Mouse (Mus musculus) cerebellum, postnatal 14 days (tissue): ENCODE data around the gene Emc7.
A peak's percentile ranks its signal among the peaks of the same experiment; 100 is the strongest.

Source experiments
- DNase-seq, 2 experiments: peaks; one replicate each; pipeline ENCODE4 v3.0.0; 2021; ENCODE audit warnings: mixed read lengths in 2 of 2

Gene Emc7

DNA sequence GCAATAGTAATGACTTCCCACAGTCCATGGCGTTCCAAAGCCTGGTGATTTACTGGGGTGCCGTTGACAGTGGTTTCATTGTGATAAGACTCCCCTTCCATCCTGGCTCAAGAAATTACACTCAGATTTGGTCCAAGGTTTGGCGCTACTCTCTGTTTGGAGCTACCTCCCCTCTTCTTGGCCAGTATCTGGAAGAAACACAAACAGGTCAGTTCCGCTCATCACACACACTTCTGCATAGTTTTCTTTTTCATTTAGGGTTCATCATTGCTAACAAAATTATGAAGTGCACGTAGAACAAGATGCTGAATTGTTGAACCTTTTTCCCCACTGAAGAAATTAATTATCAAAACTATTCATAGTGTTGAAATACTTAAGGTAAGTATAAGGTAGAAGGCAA lies 25.9 kb downstream of the Emc7 start, which contains the start of gene Chrm5:
TSS of gene Chrm5 (minus strand) at position 101 of the 400 bp plus-strand sequence.
- DNase-seq: no peak

DNA sequence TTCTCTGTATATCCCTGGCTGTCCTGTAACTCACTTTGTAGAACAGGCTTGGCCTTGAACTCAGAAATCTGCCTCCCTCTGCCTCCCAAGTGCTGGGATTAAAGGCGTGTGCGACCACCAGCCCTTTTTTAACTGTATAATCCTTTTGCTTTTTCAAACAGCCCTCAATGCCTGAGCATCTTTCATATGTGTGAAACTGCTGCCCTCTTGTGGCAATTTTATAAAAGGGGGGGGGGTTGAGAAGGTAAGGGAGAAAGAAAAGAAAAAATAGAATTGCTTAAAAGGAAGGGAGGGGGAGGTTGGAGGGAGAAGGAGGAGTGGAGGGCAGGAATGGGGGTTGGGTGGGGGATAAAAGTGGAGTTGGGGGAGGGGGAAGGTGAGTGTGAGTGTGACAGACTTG lies 26.8 kb downstream of the Emc7 start:
- DNase-seq: peak; percentile 53 to 67

- no peak for DNase-seq
Measured at GRCm38 (mm10) chr2:112482533-112483333, 27.9 kb downstream of the Emc7 start.

- no peak for DNase-seq
Measured at GRCm38 (mm10) chr2:112483334-112483651, 28.5 kb downstream of the Emc7 start.

- DNase-seq: no peak
Measured at GRCm38 (mm10) chr2:112484886-112485285, 30.1 kb downstream of the Emc7 start.

DNA sequence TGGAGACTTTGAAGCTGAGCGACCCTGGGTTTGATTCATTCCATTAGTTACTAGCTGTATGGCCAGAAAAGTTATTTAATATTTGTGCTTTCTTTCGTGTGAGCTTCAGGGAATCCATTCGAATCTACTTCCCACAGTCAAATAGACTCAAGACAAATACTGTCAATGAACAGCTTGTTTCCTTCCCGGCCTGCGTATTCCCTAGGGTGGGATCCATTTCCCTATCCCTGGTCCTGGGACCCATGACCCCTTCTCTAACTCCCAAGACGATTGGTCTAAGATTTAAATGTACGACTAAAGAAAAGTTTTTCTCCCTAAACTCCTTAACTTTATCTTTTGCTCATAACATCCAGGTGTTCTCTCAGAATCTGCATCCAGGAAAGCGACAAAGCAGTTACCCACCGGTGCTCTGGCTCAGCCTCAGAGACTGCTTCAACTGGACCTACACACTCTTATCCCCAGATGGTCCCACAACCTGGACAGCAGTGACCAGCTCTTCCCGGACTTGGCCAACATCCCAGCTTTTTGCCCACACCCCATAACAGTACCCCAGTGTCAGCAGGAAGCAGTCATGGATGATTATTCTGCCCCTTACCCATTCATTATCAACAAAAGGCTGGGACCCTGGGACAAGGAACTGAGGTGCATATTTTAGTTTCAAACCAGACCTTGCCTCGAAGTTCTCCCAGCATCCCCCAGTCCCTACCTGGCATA lies 35.8 kb downstream of the Emc7 start:
- DNase-seq: no peak

DNA sequence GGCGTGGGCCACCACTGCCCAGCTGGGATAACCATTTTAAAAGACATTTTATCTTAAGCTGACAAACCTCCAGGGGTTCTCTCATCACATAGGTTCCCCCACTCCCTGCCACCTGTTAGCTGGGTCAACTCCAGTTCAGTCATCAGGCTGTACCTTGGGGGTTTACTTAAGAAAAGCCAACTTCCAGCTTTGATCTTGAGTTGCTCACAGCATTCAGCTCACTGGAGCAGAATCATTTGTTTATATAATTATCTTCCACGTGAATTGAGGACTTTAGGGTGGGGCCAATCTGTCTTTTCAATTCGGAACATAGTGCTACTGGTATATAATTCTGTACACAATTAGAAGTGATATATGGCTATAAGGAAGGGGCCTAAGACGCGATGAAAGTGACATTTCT lies 36.8 kb downstream of the Emc7 start:
- no peak for DNase-seq

DNA sequence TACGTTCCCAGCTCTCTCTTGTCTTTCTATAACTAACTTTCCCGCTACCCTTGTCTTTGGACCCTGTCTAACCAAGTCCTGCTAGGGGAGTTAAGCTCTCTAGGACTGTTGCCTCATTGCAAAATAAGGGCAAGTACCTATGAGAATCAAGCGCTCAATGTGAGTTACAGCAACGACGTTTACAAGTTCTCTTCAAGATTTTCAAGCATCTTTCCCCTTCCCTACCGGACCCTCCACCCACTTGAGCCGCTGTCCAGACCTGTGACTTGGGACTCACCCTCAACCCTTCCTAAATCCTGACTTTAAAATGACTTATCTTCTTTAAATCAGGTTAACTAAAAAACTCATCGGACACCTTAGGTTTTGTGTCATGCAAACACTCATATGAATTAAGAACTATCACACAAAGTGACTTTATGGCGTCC lies 37.6 kb downstream of the Emc7 start:
- DNase-seq: no peak

GRCm38 (mm10) chr2:112492856-112493538 lies 38.2 kb downstream of the Emc7 start, which contains the start of gene Aven:
Gene Aven (plus strand): TSS chr2:112492964.
- peak; percentile 88 to 92 for DNase-seq

DNA sequence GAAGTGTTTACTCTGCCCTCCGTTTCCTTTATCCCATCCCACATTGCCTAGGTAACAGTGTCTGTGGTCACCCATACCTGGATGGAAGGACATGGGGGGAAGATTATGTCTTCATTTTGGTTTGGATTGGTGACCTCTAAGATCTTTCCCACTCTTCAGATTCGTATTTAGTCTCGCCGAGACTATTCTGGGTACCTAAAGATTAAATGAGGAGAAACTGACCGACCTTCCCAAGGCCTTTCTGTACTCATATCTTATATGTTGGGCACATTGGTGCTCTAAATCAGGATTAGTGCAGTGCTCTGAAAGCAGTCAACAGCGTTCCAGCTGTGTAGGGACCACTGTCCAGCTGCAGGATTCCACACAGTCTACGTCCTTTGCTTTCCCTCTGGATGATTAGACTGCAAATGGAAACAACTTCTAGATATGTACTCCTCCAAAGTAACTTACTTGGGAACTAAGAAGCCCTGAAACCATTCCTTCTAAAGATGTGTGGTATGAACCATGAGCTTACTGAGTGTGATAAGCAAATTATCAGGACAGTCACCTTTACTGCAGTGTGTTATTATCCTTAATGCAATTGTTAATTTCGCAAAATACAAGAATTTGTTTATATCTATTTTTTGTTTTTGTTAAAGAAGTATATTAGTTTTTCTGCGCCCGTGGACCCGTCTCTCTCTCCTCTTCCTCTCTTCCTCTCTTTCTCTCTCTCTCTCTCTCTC lies 38.9 kb downstream of the Emc7 start:
- DNase-seq: no peak

- DNase-seq: no peak
Measured at GRCm38 (mm10) chr2:112497851-112498250, 43.1 kb downstream of the Emc7 start.

- peak; percentile 63 to 65 for DNase-seq
Measured at GRCm38 (mm10) chr2:112501209-112501608, 46.4 kb downstream of the Emc7 start.

DNA sequence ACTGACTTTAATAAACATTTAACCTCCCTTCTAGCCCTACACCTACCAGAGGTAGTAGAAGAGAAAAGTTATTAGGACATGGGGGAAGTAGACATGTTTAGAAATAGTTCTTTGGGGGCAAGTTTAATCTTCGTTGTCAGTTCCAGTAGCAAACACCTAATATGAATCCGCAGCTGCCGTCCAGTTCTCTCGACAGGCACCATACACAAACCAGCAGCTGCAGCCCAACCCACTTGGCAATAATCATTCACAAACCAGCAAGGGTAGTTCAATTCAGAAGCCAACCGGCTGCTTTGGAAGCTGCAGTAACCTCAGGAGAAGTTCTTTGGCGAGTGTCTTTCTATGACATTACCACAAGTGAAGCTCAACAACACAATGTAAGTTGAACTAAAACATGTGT lies 49.2 kb downstream of the Emc7 start:
- no peak for DNase-seq

DNA sequence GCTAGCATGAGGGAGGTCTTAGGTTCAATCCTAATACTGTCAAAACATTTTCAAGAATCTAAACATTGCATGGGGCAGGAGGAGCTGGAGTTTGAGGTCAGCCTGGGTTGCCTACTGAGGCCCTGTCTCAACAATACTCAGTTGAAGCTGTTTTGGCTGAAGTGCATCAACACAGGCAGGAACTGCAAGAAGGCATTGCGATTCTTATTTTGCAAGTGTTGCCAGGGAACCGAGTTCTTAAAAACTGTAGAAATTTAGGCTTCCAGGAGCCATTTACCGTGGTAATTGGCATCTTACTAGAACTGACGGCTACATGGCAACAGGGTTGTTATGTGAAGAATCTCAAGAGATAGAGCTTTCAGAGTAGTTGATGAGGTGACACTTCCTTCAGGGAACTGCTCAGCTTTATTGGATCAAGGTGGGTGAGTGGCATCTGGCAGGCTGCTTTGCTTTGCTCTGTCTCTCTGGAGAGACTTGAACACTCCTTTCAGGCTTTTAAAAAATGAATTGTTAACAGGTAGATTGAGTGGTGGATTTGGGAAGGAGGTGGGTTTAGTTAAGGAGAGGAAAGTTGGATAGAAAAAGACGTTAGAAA lies 52.1 kb downstream of the Emc7 start:
- no peak for DNase-seq

DNA sequence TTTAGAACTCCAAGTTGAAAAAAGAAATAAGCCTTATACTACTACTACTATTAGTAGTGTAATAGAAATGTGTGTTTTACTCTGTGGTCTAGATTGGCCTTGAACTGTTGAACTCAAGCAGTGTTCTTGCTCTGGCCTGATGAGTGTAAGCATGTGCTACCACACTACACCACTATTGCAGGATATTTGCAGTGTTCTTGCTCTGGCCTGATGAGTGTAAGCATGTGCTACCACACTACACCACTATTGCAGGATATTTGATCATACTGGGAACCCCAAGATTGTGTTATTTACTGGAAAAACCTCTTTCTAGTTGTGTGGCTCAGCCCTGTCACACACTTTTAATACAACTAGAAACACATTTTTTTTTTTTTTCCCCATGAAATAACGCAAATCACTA lies 52.6 kb downstream of the Emc7 start:
- no peak for DNase-seq

DNA sequence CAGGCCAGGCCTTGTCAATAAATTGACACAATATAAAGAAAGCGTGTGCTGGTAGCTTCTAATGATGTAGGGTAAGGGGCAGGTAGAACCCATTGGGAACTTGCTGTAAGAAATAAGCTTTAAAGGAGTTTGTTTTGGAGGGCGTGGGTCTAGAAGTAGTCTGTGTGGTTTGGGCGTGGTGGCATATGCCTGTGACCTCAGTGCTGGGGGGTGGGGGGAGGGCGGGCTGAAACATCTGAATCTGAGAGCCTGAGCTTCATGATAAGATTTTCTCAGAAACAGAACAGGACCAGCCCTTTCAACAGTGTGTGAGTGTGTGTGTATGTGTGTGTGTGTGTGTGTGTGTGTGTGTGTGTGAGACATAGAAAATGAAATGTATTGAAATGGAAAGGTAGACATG lies 55.3 kb downstream of the Emc7 start:
- no peak for DNase-seq

- DNase-seq: no peak
Measured at GRCm38 (mm10) chr2:112513036-112513435, 58.2 kb downstream of the Emc7 start.

DNA sequence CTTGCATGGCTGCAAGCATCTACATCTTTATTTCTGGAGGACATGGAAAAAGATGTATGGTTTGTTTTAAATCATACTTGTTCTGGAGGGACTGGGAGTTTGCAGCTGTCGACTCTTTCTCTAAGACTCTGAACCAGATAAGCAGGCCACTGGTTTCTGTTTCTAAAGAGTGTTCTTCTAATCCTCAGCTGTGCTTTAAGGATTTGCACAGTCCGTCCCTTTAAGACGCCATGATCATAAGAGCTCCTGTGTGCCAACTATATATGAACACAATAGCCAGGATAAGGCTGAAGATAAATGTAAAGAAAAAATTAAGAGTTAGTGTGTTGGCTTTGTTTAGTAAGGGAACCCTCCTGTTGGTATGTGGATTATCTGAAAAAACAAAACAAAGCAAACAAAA lies 61.9 kb downstream of the Emc7 start:
- DNase-seq: no peak

DNA sequence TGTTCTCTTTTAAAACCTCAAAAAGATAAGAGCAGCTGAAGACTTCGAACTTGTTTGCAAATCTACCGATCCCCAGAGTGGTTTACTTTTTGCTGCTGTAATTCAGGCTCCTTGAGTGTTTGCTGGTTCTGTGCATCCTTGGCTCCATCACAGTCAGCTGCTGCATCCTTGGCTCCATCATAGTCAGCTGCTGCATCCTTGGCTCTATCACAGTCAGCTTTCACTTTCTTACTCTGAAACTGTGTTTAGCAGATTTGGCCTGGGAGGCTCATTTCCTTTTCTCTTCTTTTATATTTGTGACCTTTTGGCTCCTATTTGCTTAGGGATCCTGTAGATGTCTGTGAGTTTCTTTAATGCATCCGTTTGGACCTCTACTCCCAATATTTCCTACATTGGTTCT lies 62.4 kb downstream of the Emc7 start:
- DNase-seq: no peak

DNA sequence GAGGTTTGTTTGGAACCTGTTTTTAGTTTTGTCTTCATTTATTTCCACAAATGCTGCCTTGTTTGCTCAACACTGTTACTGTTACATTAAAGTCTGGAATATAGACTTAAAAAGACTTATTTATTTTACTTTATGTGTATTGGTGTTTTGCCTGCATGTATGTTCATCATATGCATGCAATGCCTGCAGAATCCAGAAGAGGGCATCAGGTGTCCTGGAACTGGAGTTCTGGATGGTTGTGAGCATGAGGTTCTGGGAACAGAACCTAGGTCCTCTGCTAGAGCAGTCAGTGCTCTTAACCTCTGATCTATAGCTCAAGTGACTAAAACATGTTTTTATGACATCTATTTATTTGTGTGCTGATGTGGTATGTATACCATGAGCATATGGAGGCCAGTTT lies 63.7 kb downstream of the Emc7 start:
- DNase-seq: no peak

DNA sequence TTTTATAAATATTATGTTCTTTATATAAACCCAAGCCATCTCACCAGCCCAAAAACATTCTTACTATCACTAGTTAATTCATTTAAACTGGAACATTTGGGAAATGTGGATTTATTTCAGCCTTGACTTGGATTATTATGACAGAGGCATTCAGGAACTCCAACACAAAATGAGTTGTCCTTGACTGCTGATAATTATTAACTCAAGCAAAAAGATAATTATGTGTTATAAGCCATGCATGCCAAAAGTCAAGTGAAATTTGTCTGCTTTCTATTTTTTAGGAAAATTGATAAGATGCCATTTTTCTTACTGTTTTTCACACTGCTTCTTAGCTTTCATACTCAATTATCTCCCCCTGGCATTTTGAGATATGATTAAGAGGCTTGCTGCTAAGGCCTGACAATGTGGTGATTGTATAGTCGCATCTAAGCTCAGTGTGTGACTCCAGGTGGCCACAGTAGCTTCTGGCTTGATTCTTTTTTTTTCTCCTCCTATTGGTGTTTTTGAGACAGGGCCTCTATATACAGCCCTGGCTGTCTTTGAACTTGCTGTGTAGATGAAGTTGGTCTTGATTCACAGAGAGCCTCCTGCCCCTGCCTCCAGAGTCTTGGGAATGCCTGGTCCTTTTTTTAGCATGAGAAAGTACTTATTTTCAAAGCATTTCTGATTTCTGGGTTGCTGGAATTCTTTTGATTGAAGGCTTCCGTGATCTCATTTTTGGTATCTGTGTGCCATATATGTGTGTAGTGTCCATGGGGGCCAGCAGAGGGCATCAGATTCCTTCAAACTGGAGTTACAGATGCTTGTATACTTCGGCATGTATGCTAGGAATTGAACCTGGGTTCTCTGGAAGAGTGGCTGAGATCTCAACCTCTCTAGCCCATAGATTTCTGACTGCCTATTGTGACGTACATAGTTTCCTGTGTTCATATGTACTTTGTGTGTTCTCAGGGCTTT lies 66.0 kb downstream of the Emc7 start:
- DNase-seq: no peak
